ENCODE assay signal across 11 mouse cellular contexts in genomic region chr10:127754566-127755166, GRCm38 (mm10). TPM values are rescaled to one million over a fixed set of nuclear protein-coding genes. Genes with fewer than 3 reads are reported as not detected.
DNase-seq lines count a peak whose midpoint lies in the region; ATAC-seq and TF ChIP-seq lines count a peak whose summit lies in the region.
"Had no signal": no experiment of that assay in that cellular context is flagged by ENCODE, and none has a peak within 500 bp of the region (broad histone marks: within the 10 kb centered on the region; RNA-seq: fewer than 3 reads in every experiment).

No protein-coding gene starts in this region.

- H3K27ac ChIP-seq in heart, adult 2 months = peak overlapping the region; percentile 74
- peak overlapping the region; percentile 54 for H3K27ac ChIP-seq in heart, postnatal 0 days (ENCODE audit: low read depth)
- H3K27ac ChIP-seq in embryonic facial prominence, embryonic 10.5 days (replicated peaks) = no peak overlapping the region

- H3K27me3 ChIP-seq in heart, adult 2 months (ENCODE audit: control insufficient read depth, insufficient read depth, low read length) = no peaks in the 10 kb centered on the region
- no peaks in the 10 kb centered on the region for H3K27me3 ChIP-seq in heart, postnatal 0 days (ENCODE audit: control insufficient read depth, insufficient read depth, low read length)
- H3K27me3 ChIP-seq in embryonic facial prominence, embryonic 10.5 days (replicated peaks; ENCODE audit: low read depth, poor library complexity, severe bottlenecking) = 0 out of 2 replicates have a peak, but pooled peaks cover 3% of the 10 kb centered on the region
- H3K27me3 ChIP-seq: Patski had no signal

- H3K9me3 ChIP-seq in heart, postnatal 0 days (replicated peaks; ENCODE audit: control insufficient read depth, low read length) = no peaks in the 10 kb centered on the region
- no peaks in the 10 kb centered on the region for H3K9me3 ChIP-seq in embryonic facial prominence, embryonic 10.5 days

- H3K4me2 ChIP-seq in heart, postnatal 0 days (ENCODE audit: low read depth, low read length) = no peak overlapping the region

- 21% methylated on average over 6 of the region's 6 CpGs for WGBS in heart, adult 2 months
- 40% methylated on average over 6 of the region's 6 CpGs for WGBS in heart, postnatal 0 days
- WGBS in embryonic facial prominence, embryonic 10.5 days = 81% methylated on average over 6 of the region's 6 CpGs

- no peak for TF ChIP-seq POLR2A in heart, adult 2 months (IDR thresholded peaks at IDR 0.05; ENCODE audit: insufficient read depth, low read depth, low read length)

- ATAC-seq in heart, postnatal 0 days (ENCODE audit: insufficient read depth, low read depth) = no peak
- ATAC-seq: Patski had no signal

- H3K36me3 ChIP-seq in heart, adult 2 months (ENCODE audit: control insufficient read depth, insufficient read depth, low read length) = peaks cover 2% of the 10 kb centered on the region; the same call in 1 of the 2 replicates
- no peaks in the 10 kb centered on the region for H3K36me3 ChIP-seq in heart, postnatal 0 days (replicated peaks; ENCODE audit: control insufficient read depth, insufficient read depth, low read length)
- peaks cover 3% of the 10 kb centered on the region for H3K36me3 ChIP-seq in embryonic facial prominence, embryonic 10.5 days (replicated peaks)

- no peaks in the 10 kb centered on the region for H3K79me2 ChIP-seq in heart, adult 2 months (replicated peaks; ENCODE audit: control insufficient read depth, insufficient read depth, low read length)

- H3K9ac ChIP-seq in heart, adult 2 months (ENCODE audit: low read depth, low read length) = no peak overlapping the region
- no peak overlapping the region for H3K9ac ChIP-seq in heart, postnatal 0 days (replicated peaks; ENCODE audit: low read depth, low read length)

- H3K4me3 ChIP-seq in heart, adult 2 months = no peak overlapping the region
- H3K4me3 ChIP-seq in heart, postnatal 0 days (ENCODE audit: low read depth, low read length) = no peak overlapping the region
- H3K4me3 ChIP-seq in embryonic facial prominence, embryonic 10.5 days = no peak overlapping the region

- TF ChIP-seq EP300 in heart, adult 2 months (IDR thresholded peaks at IDR 0.05; ENCODE audit: insufficient read depth, low read depth, low read length) = 0 out of 2 replicates have a peak, but pooled peaks have one; percentile 23
- peak; percentile 58; the same call in 1 of the 2 replicates for TF ChIP-seq EP300 in heart, postnatal 0 days (IDR thresholded peaks at IDR 0.05; ENCODE audit: low read depth)

- DNase-seq in heart, adult 2 months = peak; percentile 31 to 41
- no peak for DNase-seq in heart, postnatal 36 days
- peak; percentile 72 for DNase-seq in adrenal gland, postnatal 10 days
- DNase-seq in heart, postnatal 0 days (ENCODE audit: low spot score) = no peak
- DNase-seq in lung, postnatal 36 days = peak; percentile 77
- no peak for DNase-seq in right cerebral cortex, adult 2 months (ENCODE audit: low spot score in 2 of 2)
- no peak for DNase-seq in gastrocnemius, adult 18-20 months (ENCODE audit: low spot score)
- DNase-seq in embryonic facial prominence, embryonic 10.5 days (ENCODE audit: low spot score) = no peak
- DNase-seq: gastrocnemius, postnatal 10 days had no signal

- no peak for TF ChIP-seq CTCF in heart, adult 2 months (IDR thresholded peaks at IDR 0.05)
- TF ChIP-seq CTCF in heart, postnatal 0 days (IDR thresholded peaks at IDR 0.05; ENCODE audit: low read depth) = no peak

- peaks cover 9% of the 10 kb centered on the region for H3K4me1 ChIP-seq in heart, adult 2 months (ENCODE audit: control insufficient read depth, insufficient read depth, low read length)
- peaks cover 11% of the 10 kb centered on the region; the same call in 1 of the 2 replicates for H3K4me1 ChIP-seq in heart, postnatal 0 days (ENCODE audit: control insufficient read depth, insufficient read depth)
- H3K4me1 ChIP-seq in embryonic facial prominence, embryonic 10.5 days = peaks cover 18% of the 10 kb centered on the region

- intact Hi-C loops in heart, adult 2 months (cut with DNase I) = no loop called here
- intact Hi-C loops in heart, postnatal 36 days (cut with DNase I) = loop anchor here (5.0 kb wide), 1 partner anchor 112 kb away; the partner anchor contains the start of gene Stat6

RNA-seq across cellular contexts. Expression of gene Gpr182, which starts 3.1 kb away (rescaled TPM):
- total RNA-seq in heart, adult 2 months (2021) = 1 to 10 TPM; 2.6 to 3.9 TPM
- 7.7 and 8.6 TPM in 2 replicates for polyA plus RNA-seq in heart, adult 2 months (2012; rRNA removed)
- total RNA-seq in heart, postnatal 36 days (2021) = 1 to 10 TPM; 3.5 to 4.0 TPM
- 10 to 100 TPM; 10.4 to 14.3 TPM for total RNA-seq in adrenal gland, postnatal 10 days (2021)
- 13.6 and 20.6 TPM in 2 replicates for total RNA-seq in heart, postnatal 0 days (2014; rRNA removed; ENCODE audit: low replicate concordance)
- polyA plus RNA-seq in heart, postnatal 0 days (2015; fragmentation: Nextera tagmentation; extraction: Ambion mirVana) = 9.9 and 11.2 TPM in 2 replicates
- total RNA-seq in gastrocnemius, adult 18-20 months (2021) = under 1 TPM; 0.14 to 0.25 TPM
- polyA plus RNA-seq in embryonic facial prominence, embryonic 10.5 days (2016; fragmentation: Nextera tagmentation; extraction: Ambion mirVana) = 0.46 and 0.53 TPM in 2 replicates

RNA-seq across cellular contexts. Expression of gene Rdh1, which starts 4.9 kb away (rescaled TPM):
- total RNA-seq in heart, adult 2 months (2021) = under 1 TPM in 1 of 2 experiments, not detected in 1; 0.05 TPM
- polyA plus RNA-seq in heart, adult 2 months (2012; rRNA removed) = 0.04 TPM in 1 of 2 replicates, not detected in the other
- under 1 TPM in 1 of 2 experiments, not detected in 1; 0.08 TPM for total RNA-seq in heart, postnatal 36 days (2021)
- total RNA-seq in adrenal gland, postnatal 10 days (2021) = under 1 TPM; 0.48 to 1.00 TPM
- not detected in 2 replicates for total RNA-seq in heart, postnatal 0 days (2014; rRNA removed; ENCODE audit: low replicate concordance)
- not detected in 2 replicates for polyA plus RNA-seq in heart, postnatal 0 days (2015; fragmentation: Nextera tagmentation; extraction: Ambion mirVana)
- total RNA-seq in gastrocnemius, adult 18-20 months (2021) = not detected
- 0.07 and 0.08 TPM in 2 replicates for polyA plus RNA-seq in embryonic facial prominence, embryonic 10.5 days (2016; fragmentation: Nextera tagmentation; extraction: Ambion mirVana)

RNA-seq across cellular contexts. Expression of gene Rdh16f1, which starts 4.9 kb away (rescaled TPM):
- under 1 TPM in 1 of 2 experiments, not detected in 1; 0.10 TPM for total RNA-seq in heart, adult 2 months (2021)
- 0.12 TPM in 1 of 2 replicates, not detected in the other for polyA plus RNA-seq in heart, adult 2 months (2012; rRNA removed)
- under 1 TPM in 1 of 2 experiments, not detected in 1; 0.11 TPM for total RNA-seq in heart, postnatal 36 days (2021)
- total RNA-seq in adrenal gland, postnatal 10 days (2021) = 1 to 10 TPM in 1 of 2 experiments, under 1 TPM in 1; 0.70 to 1.4 TPM
- total RNA-seq in heart, postnatal 0 days (2014; rRNA removed; ENCODE audit: low replicate concordance) = not detected in 2 replicates
- 0.22 TPM in 1 of 2 replicates, not detected in the other for polyA plus RNA-seq in heart, postnatal 0 days (2015; fragmentation: Nextera tagmentation; extraction: Ambion mirVana)
- under 1 TPM; 0.30 to 0.31 TPM for total RNA-seq in gastrocnemius, adult 18-20 months (2021)
- polyA plus RNA-seq in embryonic facial prominence, embryonic 10.5 days (2016; fragmentation: Nextera tagmentation; extraction: Ambion mirVana) = 0.15 and 0.17 TPM in 2 replicates
- polyA plus RNA-seq: cortical plate, adult 2 months had no signal

RNA-seq across cellular contexts. Expression of gene Zbtb39, which starts 15.3 kb away (rescaled TPM):
- 1 to 10 TPM; 7.7 to 7.8 TPM for total RNA-seq in heart, adult 2 months (2021)
- 4.3 and 6.3 TPM in 2 replicates for polyA plus RNA-seq in heart, adult 2 months (2012; rRNA removed)
- 1 to 10 TPM; 6.8 to 7.8 TPM for total RNA-seq in heart, postnatal 36 days (2021)
- total RNA-seq in adrenal gland, postnatal 10 days (2021) = 10 to 100 TPM; 10.8 to 11.0 TPM
- 5.2 and 5.8 TPM in 2 replicates for total RNA-seq in heart, postnatal 0 days (2014; rRNA removed; ENCODE audit: low replicate concordance)
- 0.94 and 1.1 TPM in 2 replicates for polyA plus RNA-seq in heart, postnatal 0 days (2015; fragmentation: Nextera tagmentation; extraction: Ambion mirVana)
- 1 to 10 TPM; 6.3 to 6.6 TPM for total RNA-seq in gastrocnemius, adult 18-20 months (2021)
- 5.3 and 5.4 TPM in 2 replicates for polyA plus RNA-seq in embryonic facial prominence, embryonic 10.5 days (2016; fragmentation: Nextera tagmentation; extraction: Ambion mirVana)

RNA-seq across cellular contexts. Expression of gene Rdh9, which starts 21.5 kb away (rescaled TPM):
- not detected for total RNA-seq in heart, adult 2 months (2021)
- polyA plus RNA-seq in heart, adult 2 months (2012; rRNA removed) = 0.20 TPM in 1 of 2 replicates, not detected in the other
- total RNA-seq in heart, postnatal 36 days (2021) = under 1 TPM in 1 of 2 experiments, not detected in 1; 0.36 TPM
- 10 to 100 TPM in 1 of 2 experiments, 1 to 10 TPM in 1; 8.4 to 20.8 TPM for total RNA-seq in adrenal gland, postnatal 10 days (2021)
- total RNA-seq in heart, postnatal 0 days (2014; rRNA removed; ENCODE audit: low replicate concordance) = 0.04 and 0.27 TPM in 2 replicates
- polyA plus RNA-seq in heart, postnatal 0 days (2015; fragmentation: Nextera tagmentation; extraction: Ambion mirVana) = 0.34 TPM in 1 of 2 replicates, not detected in the other
- not detected for total RNA-seq in gastrocnemius, adult 18-20 months (2021)
- polyA plus RNA-seq in embryonic facial prominence, embryonic 10.5 days (2016; fragmentation: Nextera tagmentation; extraction: Ambion mirVana) = not detected in 2 replicates
- polyA plus RNA-seq: Patski had no signal

Comparison
In these comparisons a context has a peak if more than half of its experiments do, and no peak if none do; other contexts are left out.
1. DNase-seq: peak in heart, adult 2 months (2 of 2), adrenal gland, postnatal 10 days (single experiment) and lung, postnatal 36 days (single experiment); none in heart, postnatal 36 days (0 of 2), heart, postnatal 0 days (single experiment), right cerebral cortex, adult 2 months (0 of 2), gastrocnemius, adult 18-20 months (single experiment) and embryonic facial prominence, embryonic 10.5 days (single experiment).